Mouse (Mus musculus) stomach, postnatal 0 days (tissue): Measurements from ENCODE around the gene Gm11232. TPM values are rescaled to one million over a fixed set of nuclear protein-coding genes. Genes with fewer than 3 reads are reported as not detected.

Experiments used
- ATAC-seq: fragments of 200-750 bp; cut with Nextera tagmentation; 2 replicates; pipeline ENCODE4 v1.8.0; 2017; ENCODE audit not compliant: low FRiP score, low TSS enrichment
- DNase-seq: peaks from one replicate; pipeline ENCODE4 v3.0.0-alpha.2; 2016; ENCODE audit warnings: low spot score
- H3K27ac ChIP-seq: fragments of 300-500 bp; sonication (generic); replicated peaks from 2 replicates; pipeline ENCODE4 v1.5.1; 2014; ENCODE audit warnings: mild to moderate bottlenecking, control low read depth
- H3K27me3 ChIP-seq: fragments of 300-500 bp; sonication (generic); 2 replicates; pipeline ENCODE4 v1.6.1; 2014; ENCODE audit warnings: low read length; ENCODE audit not compliant: control insufficient read depth, insufficient read depth
- H3K36me3 ChIP-seq: fragments of 300-500 bp; sonication (generic); 2 replicates; pipeline ENCODE4 v1.6.1; 2014; ENCODE audit warnings: low read length, mixed read lengths; ENCODE audit not compliant: control insufficient read depth, insufficient read depth
- H3K4me1 ChIP-seq: fragments of 300-500 bp; sonication (generic); replicated peaks from 2 replicates; pipeline ENCODE4 v1.6.1; 2014; ENCODE audit warnings: antibody characterized with exemption; ENCODE audit not compliant: control insufficient read depth, insufficient read depth
- H3K4me2 ChIP-seq: fragments of 300-500 bp; sonication (generic); replicated peaks from 2 replicates; pipeline ENCODE4 v1.6.1; 2014; ENCODE audit warnings: low read depth, mild to moderate bottlenecking, control low read depth, moderate library complexity
- H3K4me3 ChIP-seq: fragments of 300-500 bp; sonication (generic); 2 replicates; pipeline ENCODE4 v1.5.1; 2014; ENCODE audit warnings: low read depth, low read length, control low read depth
- H3K9ac ChIP-seq: fragments of 300-500 bp; sonication (generic); 2 replicates; pipeline ENCODE4 v1.6.1; 2014; ENCODE audit warnings: mild to moderate bottlenecking, low read length, control low read depth, mixed read lengths
- H3K9me3 ChIP-seq: fragments of 300-500 bp; sonication (generic); 2 replicates; pipeline ENCODE4 v1.6.1; 2016; ENCODE audit warnings: low read length; ENCODE audit not compliant: control insufficient read depth
- CTCF ChIP-seq: IDR thresholded peaks from 2 replicates; pipeline ENCODE4 v1.5.1; 2016; ENCODE audit warnings: antibody characterized with exemption, low read depth, mild to moderate bottlenecking, moderate library complexity
- EP300 ChIP-seq: optimal IDR thresholded peaks from 2 replicates; pipeline ENCODE3; 2016; ENCODE audit warnings: antibody characterized with exemption
- WGBS: fragments of 180-500 bp; shearing (Covaris S2); extraction: QIAGEN DNeasy Blood & Tissue Kit; methylation state at CpG from one replicate; pipeline ENCODE4 v1.1.7; 2014; 5-methylcytosine and 5-hydroxymethylcytosine counted together
- polyA plus RNA-seq: library from polyadenylated mRNA; unstranded; fragments of >200 nt; fragmentation: Nextera tagmentation; extraction: Ambion mirVana; gene quantifications from 2 replicates; pipeline ENCODE4 v1.2.1, GENCODE M21; 2015

The Gm11232 gene
- 0.07 and 0.12 TPM in 2 replicates for polyA plus RNA-seq

DNA sequence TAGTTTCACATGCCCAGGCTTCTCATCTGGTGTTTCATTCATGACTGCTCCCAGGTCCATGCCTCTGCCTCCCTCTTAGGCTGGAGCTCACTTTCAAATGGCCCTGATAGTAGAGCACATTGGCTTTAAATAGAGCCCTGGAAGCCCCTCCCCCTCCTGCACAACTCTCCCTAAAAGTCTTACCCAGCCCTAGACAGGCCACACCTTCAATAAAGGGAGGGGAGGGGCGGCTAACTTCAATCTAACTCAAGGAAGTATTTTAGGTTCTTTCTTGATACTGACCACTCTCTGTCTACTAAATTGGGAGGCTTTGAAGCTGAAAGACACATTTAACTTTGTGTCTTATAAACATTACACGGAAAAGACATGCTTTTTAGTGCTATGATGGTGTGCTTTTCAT lies at the start of gene Gm11232:
Gene Gm11232, minus strand, starts transcription at position 101 of the 400 bp plus-strand sequence.
- H3K36me3 ChIP-seq = no peaks in the 10 kb centered on the region
- no peak for TF ChIP-seq EP300
- TF ChIP-seq CTCF = no peak
- ATAC-seq (no peak), DNase-seq (no peak)
- H3K4me3 ChIP-seq = no peak within 1 kb of the TSS
- H3K9me3 ChIP-seq = no peaks in the 10 kb centered on the region
- no peaks in the 10 kb centered on the region for H3K27me3 ChIP-seq
- no peaks in the 10 kb centered on the region for H3K4me1 ChIP-seq
- 45% methylated on average over 2 of the region's 2 CpGs for WGBS
- no peak within 1 kb of the TSS for H3K9ac ChIP-seq
- H3K4me2 ChIP-seq = no peak within 1 kb of the TSS
- H3K27ac ChIP-seq = no peak within 1 kb of the TSS; the same call in 1 of the 2 replicates

DNA sequence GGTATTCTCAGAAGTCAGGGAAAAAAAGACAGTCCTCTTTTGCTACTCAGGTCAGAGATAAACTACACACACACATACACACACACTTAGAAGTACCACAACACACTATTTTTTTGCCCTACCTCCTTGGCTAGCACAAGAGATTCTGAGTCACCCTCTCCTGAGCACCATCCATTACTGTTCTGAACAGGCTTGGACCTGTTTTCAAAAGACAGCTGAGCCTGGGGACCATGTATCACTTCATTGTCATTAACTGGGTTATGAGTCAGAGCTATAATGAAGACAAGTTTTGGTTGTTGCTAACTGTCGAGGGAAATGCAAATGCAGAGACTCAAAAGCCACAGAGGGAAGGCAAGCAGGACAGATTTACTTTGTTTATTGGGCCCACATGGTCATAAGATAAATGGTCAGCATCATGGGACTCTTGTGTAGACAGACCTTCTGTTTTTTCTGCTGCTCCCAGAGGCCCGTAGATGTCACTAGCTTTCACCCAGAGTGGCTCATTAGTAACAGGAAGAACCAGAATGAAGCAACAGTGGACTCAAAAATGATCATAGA lies 48.3 kb upstream of the Gm11232 start:
- no peaks in the 10 kb centered on the region for H3K27me3 ChIP-seq
- no peaks in the 10 kb centered on the region for H3K9me3 ChIP-seq
- ATAC-seq = no peak
- no peak overlapping the region for H3K4me3 ChIP-seq
- no peaks in the 10 kb centered on the region for H3K36me3 ChIP-seq
- no peak overlapping the region for H3K4me2 ChIP-seq
- no peak for DNase-seq
- TF ChIP-seq CTCF (no peak), EP300 (no peak)
- H3K4me1 ChIP-seq = no peaks in the 10 kb centered on the region
- WGBS = 31% methylated on average over 2 of the region's 2 CpGs
- H3K9ac ChIP-seq = no peak overlapping the region
- no peak overlapping the region for H3K27ac ChIP-seq

DNA sequence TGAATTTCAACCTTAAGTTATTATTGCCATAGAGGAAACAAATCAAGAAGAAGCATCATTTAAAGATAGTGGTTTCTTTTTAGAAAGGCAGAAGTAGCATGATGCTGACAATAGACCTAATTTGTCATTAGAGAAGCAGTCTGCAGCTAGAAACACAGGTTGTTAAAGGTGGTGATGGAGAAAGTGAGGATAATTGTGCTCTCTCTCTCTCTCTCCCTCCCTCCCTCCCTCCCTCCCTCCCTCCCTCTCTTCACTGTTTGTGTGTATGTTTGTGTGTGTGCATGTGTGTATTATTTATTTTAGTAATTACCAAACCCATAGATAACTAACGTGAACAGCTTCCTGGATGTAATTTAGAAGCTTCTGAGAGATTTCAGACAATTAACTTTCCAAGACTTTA lies 7.8 kb upstream of the Gm11232 start:
- H3K27ac ChIP-seq = no peak overlapping the region
- DNase-seq = no peak
- no peak overlapping the region for H3K9ac ChIP-seq
- H3K4me1 ChIP-seq = no peaks in the 10 kb centered on the region
- H3K9me3 ChIP-seq = no peaks in the 10 kb centered on the region
- no peak for TF ChIP-seq EP300
- TF ChIP-seq CTCF = no peak
- H3K36me3 ChIP-seq = no peaks in the 10 kb centered on the region
- no peaks in the 10 kb centered on the region for H3K27me3 ChIP-seq
- ATAC-seq = no peak
- WGBS = 71% methylated on average over 1 of the region's 1 CpGs
- no peak overlapping the region for H3K4me2 ChIP-seq
- H3K4me3 ChIP-seq = no peak overlapping the region

GRCm38 (mm10) chr4:71765071-71765470 lies 7.3 kb upstream of the Gm11232 start:
- TF ChIP-seq CTCF (no peak), EP300 (no peak)
- Histone ChIP-seq H3K4me2 (no peak overlapping the region), H3K4me3 (no peak overlapping the region), H3K9ac (no peak overlapping the region), H3K9me3 (no peaks in the 10 kb centered on the region), H3K4me1 (no peaks in the 10 kb centered on the region), H3K27ac (no peak overlapping the region), H3K27me3 (no peaks in the 10 kb centered on the region), H3K36me3 (no peaks in the 10 kb centered on the region)
- WGBS = 80% methylated on average over 3 of the region's 3 CpGs
- ATAC-seq (no peak), DNase-seq (no peak)

DNA sequence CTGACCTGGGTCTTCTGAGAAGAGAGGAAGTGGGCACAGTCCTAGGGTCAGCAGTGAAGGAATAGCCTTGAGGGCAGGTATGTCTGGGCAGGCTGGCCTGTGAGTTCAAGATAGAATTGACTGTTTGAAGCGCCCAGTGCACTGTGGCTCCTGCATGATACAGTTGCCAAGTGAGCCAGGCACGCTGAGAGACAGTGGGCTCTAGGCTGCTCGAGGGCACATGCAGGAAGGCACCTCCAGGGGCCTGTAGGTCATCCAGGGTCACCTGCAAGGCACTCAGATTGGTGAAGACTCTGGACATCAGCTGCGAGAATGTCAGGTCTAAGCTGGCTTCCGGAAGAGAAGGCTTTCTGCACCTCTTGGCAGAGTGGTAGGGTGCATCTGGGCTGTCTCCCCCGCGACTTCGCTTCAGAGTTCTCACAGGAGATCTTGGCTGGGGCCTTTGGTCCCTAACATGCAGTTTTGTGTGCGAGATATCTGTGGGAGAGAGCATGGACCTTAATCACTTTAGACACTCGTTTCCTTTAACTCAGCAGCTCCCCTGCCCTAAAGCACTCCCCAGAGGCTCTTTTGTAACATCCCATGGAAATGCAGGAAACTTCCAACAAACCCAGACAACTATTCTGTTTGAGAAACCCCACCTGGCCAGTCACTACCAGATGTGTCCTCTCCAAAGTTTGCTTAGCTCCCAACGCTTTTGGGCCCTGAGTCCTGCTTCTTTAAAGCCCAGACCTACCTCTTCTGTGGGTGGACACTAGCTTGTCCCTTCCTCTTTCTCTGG lies 1.1 kb downstream of the Gm11232 start:
- Histone ChIP-seq H3K4me1 (no peaks in the 10 kb centered on the region), H3K27me3 (no peaks in the 10 kb centered on the region), H3K27ac (no peak overlapping the region), H3K9me3 (no peaks in the 10 kb centered on the region), H3K4me3 (no peak overlapping the region), H3K36me3 (no peaks in the 10 kb centered on the region), H3K9ac (no peak overlapping the region), H3K4me2 (no peak overlapping the region)
- DNase-seq (no peak), ATAC-seq (peak; percentile 29; the same call in 1 of the 2 replicates)
- TF ChIP-seq EP300 = no peak
- no peak for TF ChIP-seq CTCF
- WGBS = 51% methylated on average over 11 of the region's 11 CpGs

DNA sequence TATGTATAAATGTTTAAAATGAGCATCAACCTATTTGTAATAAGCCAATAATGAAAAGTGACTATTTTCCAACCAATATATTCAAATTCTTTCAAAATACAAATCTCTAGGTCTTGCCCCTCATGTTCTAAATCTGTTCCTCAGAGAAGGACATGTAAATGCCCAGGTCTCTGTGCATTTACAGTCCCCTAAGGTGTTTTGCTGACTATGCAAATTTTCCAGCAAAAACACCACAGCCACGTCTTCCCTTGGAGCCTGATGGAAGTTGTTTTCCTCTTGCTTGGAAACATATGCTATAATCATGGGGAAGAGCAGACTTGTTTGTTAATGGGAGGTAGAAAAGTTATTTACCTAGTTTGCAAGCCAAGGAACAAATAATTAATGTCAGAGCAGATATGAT lies 12.0 kb downstream of the Gm11232 start:
- H3K27me3 ChIP-seq = no peaks in the 10 kb centered on the region
- DNase-seq = no peak
- 62% methylated on average over 1 of the region's 1 CpGs for WGBS
- H3K36me3 ChIP-seq = no peaks in the 10 kb centered on the region
- ATAC-seq = no peak
- TF ChIP-seq CTCF (no peak), EP300 (no peak)
- no peaks in the 10 kb centered on the region for H3K4me1 ChIP-seq
- H3K27ac ChIP-seq = no peak overlapping the region
- H3K4me2 ChIP-seq = no peak overlapping the region
- H3K9me3 ChIP-seq = no peaks in the 10 kb centered on the region
- no peak overlapping the region for H3K9ac ChIP-seq
- H3K4me3 ChIP-seq = no peak overlapping the region
